Mouse (Mus musculus) heart, postnatal 0 days (tissue): Measurements from ENCODE around the gene Cog8.

Experiments used
- CTCF ChIP-seq: IDR thresholded peaks from 2 replicates; pipeline ENCODE4 v1.5.1; 2016; ENCODE audit warnings: antibody characterized with exemption, control low read depth, low read depth
- EP300 ChIP-seq: IDR thresholded peaks from 2 replicates; pipeline ENCODE4 v1.6.1; 2016; ENCODE audit warnings: antibody characterized with exemption, low read depth

- TF ChIP-seq CTCF (no peak), EP300 (no peak)
These were observed 44.1 kb upstream of the Cog8 start for GRCm38 (mm10) chr8:107100635-107101034.
